Mouse (Mus musculus): Measurements from ENCODE around the gene Mrpl52. TPM values are rescaled to one million over a fixed set of nuclear protein-coding genes. Genes with fewer than 3 reads are reported as not detected.

The Mrpl52 gene
- polyA plus RNA-seq, 1 experiment = 63.5 TPM

- no peaks in the 10 kb centered on the region; the same call in 1 of the 2 replicates for H3K36me3 ChIP-seq (ENCODE audit: control insufficient read depth)
- no peaks in the 10 kb centered on the region for H3K9me3 ChIP-seq (ENCODE audit: control insufficient read depth, low read length)
- TF ChIP-seq TAL1 (IDR thresholded peaks at IDR 0.05; ENCODE audit: low read length) (no peak), GATA1 (IDR thresholded peaks at IDR 0.05; ENCODE audit: low read length) (no peak)
- H3K27me3 ChIP-seq (ENCODE audit: control insufficient read depth) = no peaks in the 10 kb centered on the region
- no peak overlapping the region for H3K4me3 ChIP-seq (replicated peaks)
- peaks cover 2% of the 10 kb centered on the region; the same call in 1 of the 2 replicates for H3K4me1 ChIP-seq (ENCODE audit: control insufficient read depth)
Measured at GRCm38 (mm10) chr14:54408336-54409056, 18.2 kb upstream of the Mrpl52 start.

GRCm38 (mm10) chr14:54409057-54409645, 17.6 kb upstream of the Mrpl52 start:
- peaks cover 5% of the 10 kb centered on the region for H3K4me1 ChIP-seq (ENCODE audit: control insufficient read depth)
- no peak overlapping the region for H3K4me3 ChIP-seq (replicated peaks)
- H3K36me3 ChIP-seq (ENCODE audit: control insufficient read depth) = no peaks in the 10 kb centered on the region; the same call in 1 of the 2 replicates
- no peak for TF ChIP-seq GATA1 (IDR thresholded peaks at IDR 0.05; ENCODE audit: low read length)
- TF ChIP-seq TAL1 (IDR thresholded peaks at IDR 0.05; ENCODE audit: low read length) = no peak
- H3K27me3 ChIP-seq (ENCODE audit: control insufficient read depth) = no peaks in the 10 kb centered on the region
- no peaks in the 10 kb centered on the region for H3K9me3 ChIP-seq (ENCODE audit: control insufficient read depth, low read length)

DNA sequence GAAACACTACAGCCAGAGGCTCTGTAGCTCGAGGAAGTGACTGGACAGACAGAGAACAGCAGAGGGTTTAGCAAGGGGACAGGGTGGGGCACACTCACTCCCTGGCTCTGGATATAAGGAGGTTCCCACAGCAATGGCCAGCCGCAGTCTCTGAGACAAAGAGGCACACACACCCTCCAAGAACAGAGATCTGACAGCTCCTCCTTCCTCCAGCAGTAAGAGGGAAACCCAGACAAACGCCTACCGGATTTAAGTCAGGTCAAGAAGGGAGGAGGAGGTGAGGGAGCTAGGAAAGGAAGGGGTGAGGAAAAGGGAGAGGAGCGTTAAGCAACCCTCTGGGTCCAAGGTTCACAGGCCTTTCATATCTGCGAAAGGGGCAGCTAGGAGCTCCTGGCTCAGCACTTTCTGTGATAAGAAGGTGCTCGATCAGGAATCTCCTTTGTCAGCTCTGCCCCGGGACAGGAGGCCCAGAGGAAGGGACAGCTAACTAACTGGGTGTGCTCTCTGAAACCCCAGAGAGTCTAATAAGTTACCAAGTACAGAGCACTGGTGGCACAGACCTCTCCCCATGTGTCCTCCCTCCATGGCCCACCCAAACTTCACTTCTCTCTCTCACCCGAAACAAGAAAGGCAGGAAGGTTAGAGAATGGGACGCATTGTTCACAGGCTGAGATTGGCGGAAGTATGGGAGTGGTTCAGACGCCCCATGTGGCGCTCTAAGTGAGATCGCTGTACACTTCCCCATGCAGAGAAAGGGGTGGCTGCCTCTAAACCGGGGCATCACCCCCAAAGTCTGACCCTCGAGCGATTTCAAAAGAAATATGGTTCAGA, 16.5 kb upstream of the Mrpl52 start:
- Histone ChIP-seq H3K4me3 (replicated peaks) (no peak overlapping the region), H3K27me3 (ENCODE audit: control insufficient read depth) (no peaks in the 10 kb centered on the region), H3K9me3 (ENCODE audit: control insufficient read depth, low read length) (no peaks in the 10 kb centered on the region), H3K4me1 (ENCODE audit: control insufficient read depth) (peaks cover 5% of the 10 kb centered on the region), H3K36me3 (ENCODE audit: control insufficient read depth) (no peaks in the 10 kb centered on the region; the same call in 1 of the 2 replicates)
- TF ChIP-seq TAL1 (IDR thresholded peaks at IDR 0.05; ENCODE audit: low read length) (no peak), GATA1 (IDR thresholded peaks at IDR 0.05; ENCODE audit: low read length) (no peak)

GRCm38 (mm10) chr14:54412000-54412576, 14.6 kb upstream of the Mrpl52 start:
- Histone ChIP-seq H3K4me1 (ENCODE audit: control insufficient read depth) (peaks cover 8% of the 10 kb centered on the region), H3K36me3 (ENCODE audit: control insufficient read depth) (no peaks in the 10 kb centered on the region), H3K4me3 (replicated peaks) (no peak overlapping the region), H3K9me3 (ENCODE audit: control insufficient read depth, low read length) (no peaks in the 10 kb centered on the region), H3K27me3 (ENCODE audit: control insufficient read depth) (peaks cover 6% of the 10 kb centered on the region)
- TF ChIP-seq TAL1 (IDR thresholded peaks at IDR 0.05; ENCODE audit: low read length) (no peak), GATA1 (IDR thresholded peaks at IDR 0.05; ENCODE audit: low read length) (no peak)

- no peak for TF ChIP-seq TAL1 (IDR thresholded peaks at IDR 0.05; ENCODE audit: low read length)
- TF ChIP-seq GATA1 (IDR thresholded peaks at IDR 0.05; ENCODE audit: low read length) = no peak
- H3K4me3 ChIP-seq (replicated peaks) = no peak overlapping the region
- H3K4me1 ChIP-seq (ENCODE audit: control insufficient read depth) = peaks cover 14% of the 10 kb centered on the region
Measured at GRCm38 (mm10) chr14:54412629-54413170, 14.0 kb upstream of the Mrpl52 start.

DNA sequence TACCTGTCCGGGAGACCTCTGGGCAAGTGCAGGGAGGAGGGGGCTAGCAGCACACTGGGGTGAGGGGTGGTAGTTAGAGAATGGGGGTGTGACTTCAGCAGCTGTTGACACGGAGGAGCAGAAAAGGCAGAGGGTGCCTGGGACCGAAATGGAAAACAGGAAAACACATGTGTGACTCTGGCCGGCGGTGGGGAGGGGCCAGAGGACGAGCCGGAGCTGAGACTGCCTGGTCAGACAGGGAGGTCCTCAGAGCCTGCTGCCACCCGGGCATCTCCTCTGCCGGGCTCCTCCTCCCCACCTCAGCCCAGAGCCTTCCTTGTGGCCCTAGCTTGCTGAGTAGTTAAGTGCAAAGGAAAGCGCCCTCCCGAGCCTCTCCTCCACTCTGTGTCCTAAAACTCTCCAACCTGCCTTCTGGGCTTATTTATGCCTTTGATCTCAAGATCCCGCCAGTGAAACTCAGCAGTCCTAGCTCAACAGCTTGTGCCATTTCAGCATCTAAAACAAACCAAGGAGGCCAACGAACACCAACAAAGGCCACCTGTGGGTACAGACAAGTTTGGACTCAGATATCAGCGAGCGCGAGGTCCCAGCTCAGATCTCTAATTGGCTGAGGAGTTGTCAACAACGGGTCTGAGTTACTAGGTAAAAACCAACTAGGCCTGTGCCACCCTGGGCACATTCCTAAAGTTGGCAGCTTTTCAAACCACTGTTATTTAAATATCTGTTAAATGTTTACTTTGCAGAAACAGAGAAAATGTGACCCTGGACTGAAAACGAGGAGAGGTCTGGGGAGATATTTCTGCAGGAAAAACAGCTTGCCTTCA, 12.6 kb upstream of the Mrpl52 start:
- Histone ChIP-seq H3K4me1 (ENCODE audit: control insufficient read depth) (peaks cover 17% of the 10 kb centered on the region), H3K27me3 (ENCODE audit: control insufficient read depth) (peaks cover 12% of the 10 kb centered on the region), H3K4me3 (replicated peaks) (no peak overlapping the region), H3K9me3 (ENCODE audit: control insufficient read depth, low read length) (no peaks in the 10 kb centered on the region), H3K36me3 (ENCODE audit: control insufficient read depth) (no peaks in the 10 kb centered on the region)
- TF ChIP-seq GATA1 (IDR thresholded peaks at IDR 0.05; ENCODE audit: low read length) = no peak

More at GRCm38 (mm10) chr14:54412629-54413170, 14.0 kb upstream of the Mrpl52 start:
- no peaks in the 10 kb centered on the region for H3K36me3 ChIP-seq (ENCODE audit: control insufficient read depth)
- H3K27me3 ChIP-seq (ENCODE audit: control insufficient read depth) = peaks cover 12% of the 10 kb centered on the region
- H3K9me3 ChIP-seq (ENCODE audit: control insufficient read depth, low read length) = no peaks in the 10 kb centered on the region

- Histone ChIP-seq H3K36me3 (ENCODE audit: control insufficient read depth) (no peaks in the 10 kb centered on the region), H3K9me3 (ENCODE audit: control insufficient read depth, low read length) (no peaks in the 10 kb centered on the region), H3K4me1 (ENCODE audit: control insufficient read depth) (peaks cover 16% of the 10 kb centered on the region), H3K4me3 (replicated peaks) (no peak overlapping the region), H3K27me3 (ENCODE audit: control insufficient read depth) (peaks cover 12% of the 10 kb centered on the region)
- TF ChIP-seq GATA1 (IDR thresholded peaks at IDR 0.05; ENCODE audit: low read length) (no peak), TAL1 (IDR thresholded peaks at IDR 0.05; ENCODE audit: low read length) (no peak)
Measured at GRCm38 (mm10) chr14:54415241-54416020, 11.3 kb upstream of the Mrpl52 start.
